Mouse (Mus musculus): Measurements from ENCODE around the gene Plk4. TPM values are rescaled to one million over a fixed set of nuclear protein-coding genes. Genes with fewer than 3 reads are reported as not detected.

Gene Plk4
- 80.9 and 87.2 TPM in 2 replicates for polyA plus RNA-seq (2014; fragmentation: Nextera tagmentation; extraction: Ambion mirVana)

- DNase-seq (ENCODE audit: low spot score) (peak; percentile 98), ATAC-seq (replicated peaks; ENCODE audit: insufficient number of reproducible peaks, low FRiP score, low TSS enrichment, low read depth) (peak; percentile 94)
- Histone ChIP-seq H3K27ac (replicated peaks; ENCODE audit: low read depth, low read length) (peak within 1 kb of the TSS; percentile 79), H3K4me2 (ENCODE audit: low read depth, low read length) (peak within 1 kb of the TSS; percentile 78), H3K27me3 (ENCODE audit: control insufficient read depth, insufficient read depth, low read length) (no peaks in the 10 kb centered on the region), H3K4me3 (ENCODE audit: low read depth, low read length) (peak within 1 kb of the TSS; percentile 93), H3K36me3 (replicated peaks; ENCODE audit: control insufficient read depth, insufficient read depth, low read depth, low read length) (0 out of 2 replicates have a peak, but pooled peaks cover 3% of the 10 kb centered on the region), H3K4me1 (ENCODE audit: control insufficient read depth, insufficient read depth, low read length) (no peaks in the 10 kb centered on the region), H3K9me3 (replicated peaks; ENCODE audit: control insufficient read depth, low read length) (no peaks in the 10 kb centered on the region), H3K9ac (replicated peaks; ENCODE audit: low read length) (peak within 1 kb of the TSS; percentile 92)
- 2% methylated on average over 66 of the region's 66 CpGs for WGBS
Observed at GRCm38 (mm10) chr3:40799530-40800372, at the start of gene Plk4. Gene Plk4, plus strand, starts transcription at chr3:40800019.

GRCm38 (mm10) chr3:40760746-40761145 lies 39.1 kb upstream of the Plk4 start:
- Histone ChIP-seq H3K4me3 (ENCODE audit: low read depth, low read length) (no peak overlapping the region), H3K9ac (replicated peaks; ENCODE audit: low read length) (no peak overlapping the region), H3K4me2 (ENCODE audit: low read depth, low read length) (no peak overlapping the region), H3K27me3 (ENCODE audit: control insufficient read depth, insufficient read depth, low read length) (no peaks in the 10 kb centered on the region), H3K9me3 (replicated peaks; ENCODE audit: control insufficient read depth, low read length) (no peaks in the 10 kb centered on the region), H3K27ac (replicated peaks; ENCODE audit: low read depth, low read length) (no peak overlapping the region), H3K36me3 (replicated peaks; ENCODE audit: control insufficient read depth, insufficient read depth, low read depth, low read length) (no peaks in the 10 kb centered on the region; the same call in 1 of the 2 replicates), H3K4me1 (ENCODE audit: control insufficient read depth, insufficient read depth, low read length) (no peaks in the 10 kb centered on the region)
- ATAC-seq (replicated peaks; ENCODE audit: insufficient number of reproducible peaks, low FRiP score, low TSS enrichment, low read depth) = no peak
- 84% methylated on average over 3 of the region's 3 CpGs for WGBS
- DNase-seq (ENCODE audit: low spot score) = no peak

GRCm38 (mm10) chr3:40761312-40761711 lies 38.5 kb upstream of the Plk4 start:
- Histone ChIP-seq H3K9ac (replicated peaks; ENCODE audit: low read length) (no peak overlapping the region), H3K4me1 (ENCODE audit: control insufficient read depth, insufficient read depth, low read length) (no peaks in the 10 kb centered on the region), H3K27me3 (ENCODE audit: control insufficient read depth, insufficient read depth, low read length) (no peaks in the 10 kb centered on the region), H3K4me2 (ENCODE audit: low read depth, low read length) (no peak overlapping the region), H3K27ac (replicated peaks; ENCODE audit: low read depth, low read length) (no peak overlapping the region), H3K9me3 (replicated peaks; ENCODE audit: control insufficient read depth, low read length) (no peaks in the 10 kb centered on the region), H3K36me3 (replicated peaks; ENCODE audit: control insufficient read depth, insufficient read depth, low read depth, low read length) (no peaks in the 10 kb centered on the region; the same call in 1 of the 2 replicates), H3K4me3 (ENCODE audit: low read depth, low read length) (no peak overlapping the region)
- 85% methylated on average over 2 of the region's 2 CpGs for WGBS
- no peak for DNase-seq (ENCODE audit: low spot score)
- ATAC-seq (replicated peaks; ENCODE audit: insufficient number of reproducible peaks, low FRiP score, low TSS enrichment, low read depth) = no peak

- ATAC-seq (replicated peaks; ENCODE audit: insufficient number of reproducible peaks, low FRiP score, low TSS enrichment, low read depth) = no peak
- Histone ChIP-seq H3K9ac (replicated peaks; ENCODE audit: low read length) (no peak overlapping the region), H3K4me2 (ENCODE audit: low read depth, low read length) (no peak overlapping the region), H3K9me3 (replicated peaks; ENCODE audit: control insufficient read depth, low read length) (no peaks in the 10 kb centered on the region), H3K4me1 (ENCODE audit: control insufficient read depth, insufficient read depth, low read length) (no peaks in the 10 kb centered on the region), H3K27ac (replicated peaks; ENCODE audit: low read depth, low read length) (no peak overlapping the region), H3K4me3 (ENCODE audit: low read depth, low read length) (no peak overlapping the region), H3K27me3 (ENCODE audit: control insufficient read depth, insufficient read depth, low read length) (no peaks in the 10 kb centered on the region), H3K36me3 (replicated peaks; ENCODE audit: control insufficient read depth, insufficient read depth, low read depth, low read length) (no peaks in the 10 kb centered on the region)
- DNase-seq (ENCODE audit: low spot score) = no peak
- 91% methylated on average over 2 of the region's 2 CpGs for WGBS
Observed at GRCm38 (mm10) chr3:40793783-40794182, 6.0 kb upstream of the Plk4 start.

GRCm38 (mm10) chr3:40798054-40798453 lies 1.8 kb upstream of the Plk4 start:
- Histone ChIP-seq H3K9me3 (replicated peaks; ENCODE audit: control insufficient read depth, low read length) (no peaks in the 10 kb centered on the region), H3K36me3 (replicated peaks; ENCODE audit: control insufficient read depth, insufficient read depth, low read depth, low read length) (0 out of 2 replicates have a peak, but pooled peaks cover 3% of the 10 kb centered on the region), H3K4me1 (ENCODE audit: control insufficient read depth, insufficient read depth, low read length) (no peaks in the 10 kb centered on the region), H3K4me2 (ENCODE audit: low read depth, low read length) (no peak overlapping the region), H3K27me3 (ENCODE audit: control insufficient read depth, insufficient read depth, low read length) (no peaks in the 10 kb centered on the region), H3K9ac (replicated peaks; ENCODE audit: low read length) (no peak overlapping the region), H3K27ac (replicated peaks; ENCODE audit: low read depth, low read length) (no peak overlapping the region), H3K4me3 (ENCODE audit: low read depth, low read length) (no peak overlapping the region)
- WGBS = 81% methylated on average over 1 of the region's 1 CpGs
- DNase-seq (ENCODE audit: low spot score) = no peak
- ATAC-seq (replicated peaks; ENCODE audit: insufficient number of reproducible peaks, low FRiP score, low TSS enrichment, low read depth) = no peak

GRCm38 (mm10) chr3:40798500-40798899 lies 1.3 kb upstream of the Plk4 start:
- Histone ChIP-seq H3K9ac (replicated peaks; ENCODE audit: low read length) (no peak overlapping the region), H3K4me1 (ENCODE audit: control insufficient read depth, insufficient read depth, low read length) (no peaks in the 10 kb centered on the region), H3K9me3 (replicated peaks; ENCODE audit: control insufficient read depth, low read length) (no peaks in the 10 kb centered on the region), H3K27ac (replicated peaks; ENCODE audit: low read depth, low read length) (no peak overlapping the region), H3K4me2 (ENCODE audit: low read depth, low read length) (no peak overlapping the region), H3K27me3 (ENCODE audit: control insufficient read depth, insufficient read depth, low read length) (no peaks in the 10 kb centered on the region), H3K4me3 (ENCODE audit: low read depth, low read length) (no peak overlapping the region), H3K36me3 (replicated peaks; ENCODE audit: control insufficient read depth, insufficient read depth, low read depth, low read length) (0 out of 2 replicates have a peak, but pooled peaks cover 3% of the 10 kb centered on the region)
- ATAC-seq (replicated peaks; ENCODE audit: insufficient number of reproducible peaks, low FRiP score, low TSS enrichment, low read depth) (no peak), DNase-seq (ENCODE audit: low spot score) (peak; percentile 59)
- 42% methylated on average over 7 of the region's 7 CpGs for WGBS

GRCm38 (mm10) chr3:40800373-40800823 lies 579 bp downstream of the Plk4 start:
- WGBS = 1% methylated on average over 18 of the region's 37 CpGs
- Histone ChIP-seq H3K9me3 (replicated peaks; ENCODE audit: control insufficient read depth, low read length) (no peaks in the 10 kb centered on the region), H3K4me2 (ENCODE audit: low read depth, low read length) (peak overlapping the region; percentile 78), H3K27me3 (ENCODE audit: control insufficient read depth, insufficient read depth, low read length) (no peaks in the 10 kb centered on the region), H3K9ac (replicated peaks; ENCODE audit: low read length) (peak overlapping the region; percentile 92), H3K4me1 (ENCODE audit: control insufficient read depth, insufficient read depth, low read length) (no peaks in the 10 kb centered on the region), H3K4me3 (ENCODE audit: low read depth, low read length) (peak overlapping the region; percentile 93), H3K36me3 (replicated peaks; ENCODE audit: control insufficient read depth, insufficient read depth, low read depth, low read length) (peaks cover 3% of the 10 kb centered on the region; the same call in 1 of the 2 replicates), H3K27ac (replicated peaks; ENCODE audit: low read depth, low read length) (peak overlapping the region; percentile 79)
- peak; percentile 89 for ATAC-seq (replicated peaks; ENCODE audit: insufficient number of reproducible peaks, low FRiP score, low TSS enrichment, low read depth)
- no peak for DNase-seq (ENCODE audit: low spot score)

- no peak for ATAC-seq (replicated peaks; ENCODE audit: insufficient number of reproducible peaks, low FRiP score, low TSS enrichment, low read depth)
Observed at GRCm38 (mm10) chr3:40806871-40807270, 7.1 kb downstream of the Plk4 start.

More at GRCm38 (mm10) chr3:40806871-40807270, 7.1 kb downstream of the Plk4 start:
- no peak overlapping the region for H3K4me2 ChIP-seq (ENCODE audit: low read depth, low read length)
- peaks cover 13% of the 10 kb centered on the region for H3K36me3 ChIP-seq (replicated peaks; ENCODE audit: control insufficient read depth, insufficient read depth, low read depth, low read length)
- no peaks in the 10 kb centered on the region for H3K4me1 ChIP-seq (ENCODE audit: control insufficient read depth, insufficient read depth, low read length)
- no peak for DNase-seq (ENCODE audit: low spot score)
- WGBS = 54% methylated on average over 2 of the region's 2 CpGs
- no peak overlapping the region for H3K9ac ChIP-seq (replicated peaks; ENCODE audit: low read length)
- H3K4me3 ChIP-seq (ENCODE audit: low read depth, low read length) = no peak overlapping the region
- no peak overlapping the region for H3K27ac ChIP-seq (replicated peaks; ENCODE audit: low read depth, low read length)
- no peaks in the 10 kb centered on the region for H3K9me3 ChIP-seq (replicated peaks; ENCODE audit: control insufficient read depth, low read length)
- H3K27me3 ChIP-seq (ENCODE audit: control insufficient read depth, insufficient read depth, low read length) = no peaks in the 10 kb centered on the region
